Mouse (Mus musculus): Measurements from ENCODE around the gene Arhgap18. TPM values are rescaled to one million over a fixed set of nuclear protein-coding genes. Genes with fewer than 3 reads are reported as not detected.

Arhgap18 gene
- total RNA-seq, 2 experiments from 2014 or later = 3.1 to 4.1 TPM

DNA sequence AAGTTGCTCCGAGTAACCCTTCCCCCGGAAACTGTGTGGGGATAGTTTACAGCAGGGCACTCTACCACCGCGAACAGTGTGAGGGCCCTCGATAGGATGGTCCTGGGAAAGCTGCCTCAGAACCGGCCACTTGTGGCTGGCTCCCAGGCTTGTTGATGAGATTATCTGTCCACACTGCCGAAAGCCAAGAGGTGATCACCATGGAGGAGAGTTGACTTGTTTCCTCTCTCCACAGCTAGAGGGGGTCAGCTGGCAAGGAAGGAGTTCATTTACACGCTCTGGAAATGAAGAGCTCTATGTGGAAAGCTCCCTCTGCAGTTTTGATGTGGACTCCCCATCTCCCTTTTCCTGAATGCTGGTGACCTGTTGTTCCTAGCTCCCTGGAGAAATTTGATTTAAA lies 196.4 kb downstream of the Arhgap18 start:
- intact Hi-C loops (cut with DNase I) = no loop called here
- no peak overlapping the region for H3K4me3 ChIP-seq
- no peak for DNase-seq
- TF ChIP-seq CTCF (IDR thresholded peaks at IDR 0.05) = no peak
- H3K27ac ChIP-seq = no peak overlapping the region

DNA sequence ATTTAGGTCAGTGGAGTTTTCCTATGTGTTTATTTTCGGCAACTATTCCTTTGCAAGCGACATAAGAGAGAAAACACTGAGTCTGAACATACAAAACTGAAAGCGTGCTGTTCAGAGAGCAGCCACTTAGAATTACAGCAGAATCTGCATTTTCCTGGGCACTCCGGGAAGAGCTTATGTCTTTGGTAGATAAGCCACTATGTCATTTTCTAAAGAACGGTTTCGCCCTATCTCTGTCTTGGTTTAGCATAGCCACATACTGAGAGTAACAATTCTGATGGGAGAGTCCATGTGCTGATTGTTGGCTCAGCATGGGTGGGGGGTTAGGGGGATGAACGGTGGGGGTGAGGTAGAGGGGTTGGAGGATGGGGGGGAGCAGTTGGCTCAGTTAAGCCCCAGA lies 197.2 kb downstream of the Arhgap18 start:
- intact Hi-C loops (cut with DNase I) = no loop called here
- TF ChIP-seq CTCF (IDR thresholded peaks at IDR 0.05) = no peak
- H3K4me3 ChIP-seq = no peak overlapping the region
- no peak for DNase-seq
- H3K27ac ChIP-seq = no peak overlapping the region

DNA sequence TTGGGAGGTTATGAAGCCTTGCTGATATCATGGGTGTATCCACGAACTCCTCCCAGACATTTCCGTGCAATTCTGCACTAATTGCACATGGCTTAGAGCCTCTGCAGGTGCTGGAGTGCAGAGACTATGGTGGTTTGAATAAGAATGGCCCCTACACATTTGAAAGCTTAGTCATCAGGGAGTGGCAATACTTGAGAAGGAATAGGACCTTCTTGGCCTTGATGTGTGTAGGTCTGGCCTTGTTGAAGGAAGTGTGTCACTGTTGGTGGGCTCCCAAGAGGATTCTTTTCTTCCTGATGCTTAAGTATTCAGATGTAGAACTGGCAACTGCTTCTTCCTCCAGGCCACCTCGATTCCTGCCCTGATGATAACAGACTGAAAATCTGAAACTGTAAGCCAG lies 205.3 kb downstream of the Arhgap18 start:
- H3K4me3 ChIP-seq = no peak overlapping the region
- intact Hi-C loops (cut with DNase I) = no loop called here
- no peak for TF ChIP-seq CTCF (IDR thresholded peaks at IDR 0.05)

More for the DNA sequence above, 205.3 kb downstream of the Arhgap18 start:
- no peak overlapping the region for H3K27ac ChIP-seq
- DNase-seq = no peak

Measured in gastrocnemius, adult 2 months (tissue).